Mouse (Mus musculus): ENCODE measurements at regions not wholly inside any gene's neighbourhood (a gene's known extent, or its start where the extent isn't known, plus 50 kb on each side); places are given as distances from the start of the nearest gene placed in this dataset.

GRCm38 (mm10) chr2:46503074-46503473, 1385.9 kb upstream of the Zeb2 start:
- POLR2A ChIA-PET: no interaction called here
- CTCF ChIA-PET: no interaction called here

GRCm38 (mm10) chr2:46492299-46492698, 1375.1 kb upstream of the Zeb2 start:
- ChIA-PET CTCF (no interaction called here), POLR2A (no interaction called here)

GRCm38 (mm10) chr2:46491081-46491480, 1373.9 kb upstream of the Zeb2 start:
- POLR2A ChIA-PET: no interaction called here
- CTCF ChIA-PET: no interaction called here

GRCm38 (mm10) chr2:46468936-46469629, 1351.9 kb upstream of the Zeb2 start:
- POLR2A ChIA-PET: no interaction called here
- CTCF ChIA-PET: no interaction called here

GRCm38 (mm10) chr2:46465389-46465788, 1348.2 kb upstream of the Zeb2 start:
- ChIA-PET POLR2A (no interaction called here), CTCF (no interaction called here)

- ChIA-PET CTCF (no interaction called here), POLR2A (no interaction called here)
Observed at GRCm38 (mm10) chr2:46464913-46465312, 1347.7 kb upstream of the Zeb2 start.

GRCm38 (mm10) chr2:46462670-46463069, 1345.5 kb upstream of the Zeb2 start:
- POLR2A ChIA-PET: no interaction called here
- CTCF ChIA-PET: no interaction called here

GRCm38 (mm10) chr2:46450698-46451097, 1333.5 kb upstream of the Zeb2 start:
- ChIA-PET CTCF (no interaction called here), POLR2A (no interaction called here)

GRCm38 (mm10) chr2:46445306-46445705, 1328.1 kb upstream of the Zeb2 start:
- POLR2A ChIA-PET: no interaction called here
- CTCF ChIA-PET: no interaction called here

- ChIA-PET CTCF (interaction anchor here in 2 of 4 experiments (0.6 to 1.3 kb wide), 3 partner anchors 10 to 29 kb away, joined by 3 to 4 read pairs (median 3); no protein-coding TSS in a partner anchor), POLR2A (no interaction called here)
Observed at GRCm38 (mm10) chr2:46443686-46444180, 1326.5 kb upstream of the Zeb2 start.

GRCm38 (mm10) chr2:46443061-46443685, 1326.0 kb upstream of the Zeb2 start:
- ChIA-PET POLR2A (interaction anchor here in 1 of 4 experiments (0.5 kb wide), 1 partner anchor 867 kb away, joined by 3 read pairs; no protein-coding TSS in a partner anchor), CTCF (interaction anchor here in 1 of 4 experiments (1.3 kb wide), 1 partner anchor 10 kb away, joined by 4 read pairs; no protein-coding TSS in a partner anchor)

- CTCF ChIA-PET: no interaction called here
- POLR2A ChIA-PET: interaction anchor here in 1 of 4 experiments (0.5 kb wide), 1 partner anchor 868 kb away, joined by 3 read pairs; no protein-coding TSS in a partner anchor
Observed at GRCm38 (mm10) chr2:46442576-46442975, 1325.4 kb upstream of the Zeb2 start.

- POLR2A ChIA-PET: no interaction called here
- CTCF ChIA-PET: no interaction called here
Observed at GRCm38 (mm10) chr2:46441927-46442326, 1324.7 kb upstream of the Zeb2 start.

- POLR2A ChIA-PET: no interaction called here
- CTCF ChIA-PET: no interaction called here
Observed at GRCm38 (mm10) chr2:46441348-46441747, 1324.2 kb upstream of the Zeb2 start.

- CTCF ChIA-PET: no interaction called here
- POLR2A ChIA-PET: no interaction called here
Observed at GRCm38 (mm10) chr2:46440038-46440437, 1322.8 kb upstream of the Zeb2 start.

- CTCF ChIA-PET: no interaction called here
- POLR2A ChIA-PET: no interaction called here
Observed at GRCm38 (mm10) chr2:46418281-46418680, 1301.1 kb upstream of the Zeb2 start.

GRCm38 (mm10) chr2:46402373-46403114, 1285.3 kb upstream of the Zeb2 start:
- CTCF ChIA-PET: no interaction called here
- POLR2A ChIA-PET: no interaction called here

- ChIA-PET CTCF (no interaction called here), POLR2A (no interaction called here)
Observed at GRCm38 (mm10) chr2:46394161-46394560, 1277.0 kb upstream of the Zeb2 start.

GRCm38 (mm10) chr2:46372847-46373461, 1255.8 kb upstream of the Zeb2 start:
- ChIA-PET POLR2A (no interaction called here), CTCF (no interaction called here)

- ChIA-PET CTCF (no interaction called here), POLR2A (no interaction called here)
Observed at GRCm38 (mm10) chr2:46371755-46372154, 1254.6 kb upstream of the Zeb2 start.

Measured in embryonic stem cell, embryonic (primary cell).